Mouse (Mus musculus): ENCODE data around the gene Taf6. TPM values are rescaled to one million over a fixed set of nuclear protein-coding genes. Genes with fewer than 3 reads are reported as not detected.

The Taf6 gene
- polyA plus RNA-seq, 1 experiment from 2014 or later: 109 TPM

DNA sequence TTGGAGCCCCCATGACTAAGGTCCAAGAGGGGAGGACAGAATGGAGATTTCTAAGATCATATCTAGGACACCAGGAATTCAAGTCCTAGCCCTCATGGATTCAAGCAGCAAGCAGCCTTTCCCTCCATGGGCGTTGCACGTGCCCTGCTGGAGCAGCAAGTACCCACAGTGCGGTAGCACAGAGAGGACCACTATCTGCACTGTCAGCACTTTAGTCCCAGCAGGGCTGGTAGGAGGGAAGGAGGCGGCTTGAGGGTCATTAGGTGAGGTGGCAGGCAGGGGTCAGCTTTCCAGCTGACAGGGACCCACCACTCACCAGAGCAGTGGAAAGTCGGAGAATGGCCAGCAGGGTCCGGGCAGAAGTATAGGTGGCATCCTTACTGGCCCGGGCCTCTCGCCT lies 21.7 kb downstream of the Taf6 start:
- H3K27me3 ChIP-seq: no peaks in the 10 kb centered on the region
- ATAC-seq (replicated peaks; ENCODE audit: low FRiP score): no peak
- no peak overlapping the region for H3K4me2 ChIP-seq
- no peak overlapping the region for H3K9ac ChIP-seq
- H3K4me1 ChIP-seq: peaks cover 34% of the 10 kb centered on the region
- H3K4me3 ChIP-seq (replicated peaks): no peak overlapping the region
- peaks cover 78% of the 10 kb centered on the region for H3K36me3 ChIP-seq
- 66% methylated on average over 8 of the region's 8 CpGs for WGBS
- H3K9me3 ChIP-seq (replicated peaks): no peaks in the 10 kb centered on the region
- H3K27ac ChIP-seq: no peak overlapping the region

DNA sequence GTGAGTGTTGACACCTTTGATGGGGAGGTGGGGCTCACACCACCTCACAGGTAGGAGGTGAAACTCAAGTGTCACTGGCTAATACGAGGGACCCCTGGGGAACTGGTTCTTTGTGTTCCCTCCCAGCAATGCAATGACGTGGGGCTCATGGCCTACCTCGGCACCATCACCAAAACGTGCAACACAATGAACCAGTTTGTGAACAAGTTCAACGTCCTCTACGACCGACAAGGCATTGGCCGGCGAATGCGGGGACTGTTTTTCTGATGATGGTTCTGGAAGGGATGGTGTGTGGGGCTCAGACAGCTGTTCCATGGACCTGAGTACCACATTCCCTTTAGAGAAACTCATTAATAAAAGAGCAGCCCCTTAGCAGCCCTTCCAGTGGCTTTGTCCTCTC lies 23.6 kb downstream of the Taf6 start:
- 69% methylated on average over 10 of the region's 10 CpGs for WGBS
- Histone ChIP-seq H3K36me3 (peaks cover 64% of the 10 kb centered on the region), H3K4me3 (replicated peaks) (no peak overlapping the region), H3K4me2 (no peak overlapping the region), H3K9me3 (replicated peaks) (no peaks in the 10 kb centered on the region), H3K9ac (no peak overlapping the region), H3K4me1 (peaks cover 25% of the 10 kb centered on the region), H3K27me3 (no peaks in the 10 kb centered on the region), H3K27ac (no peak overlapping the region)
- ATAC-seq (replicated peaks; ENCODE audit: low FRiP score): no peak

DNA sequence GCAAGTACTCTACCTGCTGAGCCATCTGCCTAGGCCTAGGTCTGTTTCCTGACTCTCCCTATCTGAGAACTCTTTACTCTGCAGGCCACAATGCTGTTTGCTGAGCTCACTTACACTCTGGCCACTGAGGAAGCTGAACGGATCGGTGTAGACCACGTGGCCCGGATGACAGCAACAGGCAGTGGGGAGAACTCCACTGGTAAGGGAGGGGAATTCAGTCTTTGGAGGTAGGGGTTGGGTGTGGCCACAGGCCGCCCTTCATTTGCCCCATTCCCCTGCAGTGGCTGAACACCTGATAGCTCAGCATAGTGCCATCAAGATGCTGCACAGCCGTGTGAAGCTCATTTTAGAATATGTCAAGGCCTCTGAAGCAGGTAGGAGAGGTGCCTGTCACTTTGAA lies 24.2 kb downstream of the Taf6 start:
- ATAC-seq (replicated peaks; ENCODE audit: low FRiP score): no peak
- H3K4me1 ChIP-seq: peaks cover 25% of the 10 kb centered on the region
- H3K9me3 ChIP-seq (replicated peaks): no peaks in the 10 kb centered on the region
- no peak overlapping the region for H3K4me2 ChIP-seq
- H3K27ac ChIP-seq: no peak overlapping the region
- peaks cover 59% of the 10 kb centered on the region for H3K36me3 ChIP-seq
- no peak overlapping the region for H3K9ac ChIP-seq
- no peaks in the 10 kb centered on the region for H3K27me3 ChIP-seq
- 62% methylated on average over 6 of the region's 6 CpGs for WGBS
- H3K4me3 ChIP-seq (replicated peaks): no peak overlapping the region

DNA sequence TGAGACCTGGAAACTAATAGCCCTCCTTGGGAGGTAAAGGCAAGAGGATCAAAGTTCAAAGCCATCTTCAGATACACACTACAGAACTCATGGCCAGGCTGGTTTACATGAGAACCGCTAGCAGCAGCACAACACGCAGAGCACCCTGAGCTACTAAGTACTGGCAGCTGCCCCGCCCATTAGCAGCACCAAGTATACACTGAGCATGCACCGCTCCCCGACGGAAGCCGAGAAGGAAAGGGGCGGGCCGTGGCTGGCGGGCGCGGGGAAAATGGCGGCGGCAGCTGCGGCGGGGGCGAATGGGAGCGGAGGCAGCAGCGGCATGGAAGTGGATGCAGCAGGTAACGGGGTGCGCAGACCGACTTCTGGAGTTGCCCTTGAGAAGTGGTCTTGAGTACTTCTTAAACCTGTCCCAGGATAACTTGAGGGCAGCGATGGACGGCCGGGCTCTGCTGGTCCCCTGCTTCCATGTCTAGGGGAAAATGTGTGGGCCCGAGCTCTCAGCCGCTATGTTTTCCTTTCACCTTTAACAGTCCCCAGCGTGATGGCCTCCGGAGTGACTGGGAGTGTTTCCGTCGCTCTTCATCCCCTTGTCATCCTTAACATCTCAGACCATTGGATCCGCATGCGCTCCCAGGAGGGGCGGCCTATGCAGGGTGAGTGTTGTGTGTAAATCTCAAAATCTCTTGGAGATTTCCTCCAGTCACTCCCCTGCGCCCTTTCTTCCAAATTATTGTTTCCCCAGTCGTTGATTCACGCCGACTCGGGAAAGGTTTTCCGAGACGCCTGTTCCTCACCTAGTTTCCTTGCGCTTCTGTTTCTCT lies 26.2 kb downstream of the Taf6 start, which contains the start of gene Cops6:
Cops6 (plus strand) TSS at position 230 of the 824 bp plus-strand sequence.
- ATAC-seq (replicated peaks; ENCODE audit: low FRiP score): peak; percentile 96
- Histone ChIP-seq H3K27ac (peak within 1 kb of the TSS; percentile 82), H3K4me2 (peak within 1 kb of the TSS; percentile 61), H3K4me3 (replicated peaks) (peak within 1 kb of the TSS; percentile 79), H3K4me1 (peaks cover 22% of the 10 kb centered on the region), H3K36me3 (peaks cover 39% of the 10 kb centered on the region), H3K27me3 (no peaks in the 10 kb centered on the region), H3K9ac (peak within 1 kb of the TSS; percentile 81), H3K9me3 (replicated peaks) (no peaks in the 10 kb centered on the region)
- 1% methylated on average over 42 of the region's 42 CpGs for WGBS

DNA sequence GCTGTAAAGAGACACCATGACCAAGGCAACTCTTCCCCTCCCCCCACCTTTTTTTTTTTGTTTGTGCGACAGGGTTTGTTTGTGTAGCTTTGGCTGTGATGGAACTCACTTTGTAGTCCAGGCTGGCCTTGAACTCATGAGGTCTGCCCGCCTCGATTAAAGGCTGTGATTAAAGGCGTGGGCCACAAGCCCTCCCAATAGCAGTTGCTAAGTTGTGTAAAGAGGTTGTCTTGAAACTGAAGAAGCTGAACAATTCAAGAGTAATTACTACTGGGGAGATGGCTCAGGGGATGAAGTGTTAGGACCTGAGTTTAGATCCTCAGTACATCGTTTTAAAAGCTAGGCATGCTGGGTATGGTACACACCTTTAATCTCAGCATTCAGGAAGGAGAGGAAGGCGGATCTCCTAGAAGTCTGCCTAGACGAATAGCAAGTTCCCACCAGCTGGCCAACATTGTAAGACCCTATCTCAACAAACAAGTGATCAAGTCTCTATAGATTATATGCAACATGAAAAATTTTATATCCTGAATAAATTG lies 27.0 kb downstream of the Taf6 start:
- Histone ChIP-seq H3K27ac (peak overlapping the region; percentile 82), H3K27me3 (no peaks in the 10 kb centered on the region), H3K4me2 (peak overlapping the region; percentile 61), H3K4me1 (peaks cover 21% of the 10 kb centered on the region), H3K4me3 (replicated peaks) (peak overlapping the region; percentile 79), H3K9me3 (replicated peaks) (no peaks in the 10 kb centered on the region), H3K36me3 (peaks cover 31% of the 10 kb centered on the region), H3K9ac (peak overlapping the region; percentile 81; the same call in 1 of the 2 replicates)
- no peak for ATAC-seq (replicated peaks; ENCODE audit: low FRiP score)
- 67% methylated on average over 7 of the region's 7 CpGs for WGBS

DNA sequence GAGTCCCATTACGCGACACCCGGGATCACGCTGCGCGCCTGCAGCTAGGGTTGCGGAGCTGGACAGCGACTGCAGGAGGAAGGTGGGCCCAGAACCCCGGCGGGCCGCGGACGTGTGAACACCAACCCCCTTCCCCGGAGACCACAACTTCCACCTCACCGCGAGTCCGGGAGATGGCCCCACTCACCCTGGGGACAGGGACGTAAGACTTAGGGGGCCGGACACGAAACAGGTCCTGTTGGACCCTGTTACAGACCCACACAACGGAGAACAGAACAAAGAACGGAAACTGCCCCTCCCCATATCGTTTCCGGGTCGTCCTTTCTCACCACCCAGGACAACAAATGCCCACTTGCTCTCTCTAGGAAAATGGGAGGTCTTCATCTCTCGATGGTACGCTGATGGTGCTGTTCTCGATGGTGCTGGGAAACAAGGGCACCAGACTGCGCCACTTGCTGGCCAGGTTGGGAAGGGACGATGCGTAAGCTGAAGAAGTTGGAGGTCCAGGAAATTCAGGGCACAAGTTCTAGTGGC lies 31.7 kb downstream of the Taf6 start, which contains the start of gene Zfp113:
Zfp113 (minus strand) TSS at position 302 of the 534 bp plus-strand sequence.
- Histone ChIP-seq H3K9me3 (replicated peaks) (no peaks in the 10 kb centered on the region), H3K4me1 (peaks cover 16% of the 10 kb centered on the region), H3K27me3 (no peaks in the 10 kb centered on the region), H3K4me2 (peak within 1 kb of the TSS; percentile 72), H3K4me3 (replicated peaks) (peak within 1 kb of the TSS; percentile 86), H3K9ac (peak within 1 kb of the TSS; percentile 91), H3K27ac (peak within 1 kb of the TSS; percentile 93), H3K36me3 (peaks cover 26% of the 10 kb centered on the region)
- WGBS: under 1% methylated on average over 31 of the region's 31 CpGs
- ATAC-seq (replicated peaks; ENCODE audit: low FRiP score): peak; percentile 97

DNA sequence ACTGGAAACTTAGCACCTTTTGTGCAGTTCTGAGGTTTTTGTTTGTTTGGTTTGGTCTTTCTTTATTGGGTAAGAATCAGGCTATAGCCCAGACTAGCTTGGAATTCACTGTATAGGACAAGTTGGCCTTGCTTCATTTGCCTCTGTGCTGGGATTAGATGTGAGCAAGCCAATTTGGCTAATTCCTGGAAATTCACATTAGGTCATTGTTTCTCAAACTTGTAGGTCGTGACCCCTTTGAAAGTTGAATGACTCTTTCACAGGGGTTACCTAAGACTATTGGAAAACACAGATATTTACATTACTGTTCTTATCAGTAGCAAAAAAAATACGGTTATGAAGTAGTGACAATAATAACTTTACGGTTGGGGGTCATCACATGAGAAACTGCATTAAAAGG lies 32.9 kb downstream of the Taf6 start:
- peaks cover 12% of the 10 kb centered on the region for H3K4me1 ChIP-seq
- H3K36me3 ChIP-seq: peaks cover 32% of the 10 kb centered on the region
- H3K27ac ChIP-seq: 0 out of 2 replicates have a peak overlapping the region, but pooled peaks have one; percentile 93
- no peaks in the 10 kb centered on the region for H3K9me3 ChIP-seq (replicated peaks)
- H3K4me2 ChIP-seq: peak overlapping the region; percentile 72
- H3K27me3 ChIP-seq: no peaks in the 10 kb centered on the region
- WGBS: 87% methylated on average over 3 of the region's 3 CpGs
- peak overlapping the region; percentile 91 for H3K9ac ChIP-seq
- ATAC-seq (replicated peaks; ENCODE audit: low FRiP score): no peak
- H3K4me3 ChIP-seq (replicated peaks): peak overlapping the region; percentile 86

DNA sequence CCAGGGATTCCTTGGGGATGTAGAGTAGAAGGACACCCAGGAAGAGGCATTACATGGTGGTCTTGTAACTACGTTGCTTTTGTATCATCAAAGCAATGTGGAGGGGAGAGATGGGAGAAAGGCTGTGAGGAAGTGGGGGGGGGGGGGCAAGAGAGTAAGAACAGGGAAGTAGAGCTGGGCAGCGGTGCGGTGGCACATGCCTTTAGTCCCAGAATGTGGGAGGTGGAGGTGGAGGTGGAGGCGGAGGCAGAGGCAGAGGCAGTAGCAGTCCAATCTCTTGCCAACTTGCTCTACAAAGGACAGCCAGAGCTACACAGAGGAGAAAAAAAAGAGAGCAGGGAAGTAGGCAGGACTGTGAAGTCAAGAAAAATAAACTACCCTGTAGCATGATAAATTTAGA lies 48.7 kb downstream of the Taf6 start:
- H3K4me3 ChIP-seq (replicated peaks): no peak overlapping the region
- no peak overlapping the region for H3K9ac ChIP-seq
- H3K4me2 ChIP-seq: no peak overlapping the region
- H3K9me3 ChIP-seq (replicated peaks): no peaks in the 10 kb centered on the region
- H3K4me1 ChIP-seq: no peaks in the 10 kb centered on the region
- H3K36me3 ChIP-seq: peaks cover 38% of the 10 kb centered on the region
- H3K27me3 ChIP-seq: no peaks in the 10 kb centered on the region
- no peak overlapping the region for H3K27ac ChIP-seq
- ATAC-seq (replicated peaks; ENCODE audit: low FRiP score): no peak
- 67% methylated on average over 4 of the region's 4 CpGs for WGBS

DNA sequence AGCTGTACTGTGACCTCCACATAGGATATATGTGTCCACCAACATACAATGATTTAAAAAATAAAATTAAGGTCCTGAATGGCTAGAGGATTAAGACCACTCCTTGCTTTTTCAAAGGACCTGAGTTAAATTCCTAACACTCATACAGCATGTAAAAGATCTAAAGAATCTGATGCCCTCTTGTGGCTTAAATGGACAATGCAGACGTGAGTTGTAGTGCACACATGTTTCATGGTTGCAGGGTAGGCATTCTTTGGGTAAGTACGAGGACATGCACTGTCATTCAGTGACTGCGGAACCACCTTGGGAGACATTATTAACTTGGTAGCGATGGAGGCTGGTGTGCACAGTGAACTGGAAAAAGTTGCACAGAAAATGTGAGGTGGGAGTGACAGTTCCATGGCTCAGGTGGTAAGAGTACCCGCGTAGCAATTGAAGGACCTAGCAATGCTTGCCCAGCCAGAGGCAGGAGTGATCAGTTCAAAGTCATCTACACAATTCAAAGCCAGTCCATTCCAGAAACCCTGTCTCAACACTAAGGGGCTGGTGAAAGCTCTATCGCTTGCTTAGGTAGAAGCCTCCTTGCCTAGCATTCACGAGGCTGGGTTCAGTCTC lies 49.2 kb downstream of the Taf6 start:
- H3K27ac ChIP-seq: no peak overlapping the region
- H3K4me3 ChIP-seq (replicated peaks): no peak overlapping the region
- no peaks in the 10 kb centered on the region for H3K4me1 ChIP-seq
- H3K27me3 ChIP-seq: no peaks in the 10 kb centered on the region
- no peak overlapping the region for H3K9ac ChIP-seq
- 57% methylated on average over 8 of the region's 8 CpGs for WGBS
- no peak for ATAC-seq (replicated peaks; ENCODE audit: low FRiP score)
- H3K36me3 ChIP-seq: peaks cover 38% of the 10 kb centered on the region
- no peak overlapping the region for H3K4me2 ChIP-seq
- H3K9me3 ChIP-seq (replicated peaks): no peaks in the 10 kb centered on the region

DNA sequence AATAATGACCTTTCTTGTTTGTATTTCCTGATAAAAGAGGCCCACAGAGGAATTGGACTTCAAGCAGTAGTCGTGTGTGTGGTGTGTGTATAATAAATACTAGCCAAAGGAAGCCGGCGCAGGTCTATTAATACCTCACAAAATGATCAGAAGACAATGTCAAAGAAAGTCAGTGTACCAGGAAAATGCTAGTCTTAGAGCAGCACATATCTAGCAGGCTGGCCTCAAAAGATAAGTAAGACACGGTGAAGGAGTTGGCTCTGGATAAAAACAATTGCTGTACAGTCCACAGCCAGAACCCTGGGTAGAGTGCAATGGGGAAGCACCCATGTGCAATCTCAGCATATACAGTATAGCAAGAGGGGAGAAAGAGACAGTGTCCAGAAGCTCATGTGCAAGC lies 50.0 kb downstream of the Taf6 start:
- 70% methylated on average over 4 of the region's 4 CpGs for WGBS
- no peak overlapping the region for H3K9ac ChIP-seq
- H3K27ac ChIP-seq: no peak overlapping the region
- no peak overlapping the region for H3K4me3 ChIP-seq (replicated peaks)
- H3K9me3 ChIP-seq (replicated peaks): no peaks in the 10 kb centered on the region
- H3K36me3 ChIP-seq: peaks cover 41% of the 10 kb centered on the region
- no peaks in the 10 kb centered on the region for H3K4me1 ChIP-seq
- no peak overlapping the region for H3K4me2 ChIP-seq
- ATAC-seq (replicated peaks; ENCODE audit: low FRiP score): no peak
- H3K27me3 ChIP-seq: no peaks in the 10 kb centered on the region

DNA sequence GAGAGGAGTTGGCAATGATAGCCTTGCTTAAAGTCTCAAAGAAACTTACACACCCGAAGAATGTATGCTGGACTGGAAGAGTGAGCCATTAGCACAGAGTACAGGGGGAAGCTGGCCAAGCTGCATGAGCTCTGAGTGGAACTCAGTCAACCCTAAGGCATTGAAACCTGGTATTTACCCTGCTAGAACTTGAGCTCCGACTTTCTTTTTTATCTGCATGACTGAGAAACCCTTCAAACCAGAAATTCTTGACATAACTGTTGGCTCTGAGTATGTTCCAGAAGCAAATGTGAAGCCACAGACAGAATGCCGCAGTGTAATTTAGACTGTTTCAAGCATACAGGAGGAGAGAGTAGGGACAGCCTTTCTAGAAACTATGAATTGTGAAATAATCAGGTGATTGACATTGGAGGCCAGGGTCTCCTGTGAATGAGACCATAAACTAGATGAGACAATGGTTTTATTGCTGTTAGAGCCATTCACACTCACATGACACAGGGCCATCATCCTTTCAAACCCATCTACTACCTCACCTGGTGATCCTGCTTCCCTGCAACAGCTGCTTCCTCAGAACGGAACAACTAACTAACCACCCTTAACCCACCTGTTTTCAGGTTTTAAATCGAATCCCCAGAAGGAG lies 54.7 kb downstream of the Taf6 start:
- no peaks in the 10 kb centered on the region for H3K4me1 ChIP-seq
- peaks cover 74% of the 10 kb centered on the region for H3K36me3 ChIP-seq
- H3K4me3 ChIP-seq (replicated peaks): no peak overlapping the region
- no peaks in the 10 kb centered on the region for H3K9me3 ChIP-seq (replicated peaks)
- no peak for ATAC-seq (replicated peaks; ENCODE audit: low FRiP score)
- no peak overlapping the region for H3K4me2 ChIP-seq
- H3K27me3 ChIP-seq: no peaks in the 10 kb centered on the region
- 55% methylated on average over 5 of the region's 5 CpGs for WGBS
- H3K9ac ChIP-seq: no peak overlapping the region
- H3K27ac ChIP-seq: no peak overlapping the region
